Comparison of ENCODE assay signal across 11 mouse cellular contexts in genomic region chr17:73639401-73640116, GRCm38 (mm10).
DNase-seq lines count a peak whose midpoint lies in the region; ATAC-seq lines count a peak whose summit lies in the region.
"Had no signal": no experiment of that assay in that cellular context is flagged by ENCODE, and none has a peak within 500 bp of the region (broad histone marks: within the 10 kb centered on the region; RNA-seq: fewer than 3 reads in every experiment).

No protein-coding gene starts in this region.

- WGBS in hindbrain, embryonic 11.5 days = 40% methylated on average over 6 of the region's 6 CpGs
- WGBS in hindbrain, embryonic 10.5 days = 34% methylated on average over 6 of the region's 6 CpGs
- 31% methylated on average over 6 of the region's 6 CpGs for WGBS in embryonic facial prominence, embryonic 11.5 days
- 33% methylated on average over 6 of the region's 6 CpGs for WGBS in kidney, embryonic 15.5 days
- WGBS in neural tube, embryonic 12.5 days = 25% methylated on average over 6 of the region's 6 CpGs

- H3K4me2 ChIP-seq in hindbrain, embryonic 11.5 days (replicated peaks; ENCODE audit: low read depth, low read length) = no peak overlapping the region
- H3K4me2 ChIP-seq in embryonic facial prominence, embryonic 11.5 days (ENCODE audit: low read depth, low read length) = no peak overlapping the region
- peak overlapping the region; percentile 1; the same call in 1 of the 2 replicates for H3K4me2 ChIP-seq in kidney, embryonic 15.5 days
- no peak overlapping the region for H3K4me2 ChIP-seq in neural tube, embryonic 12.5 days (replicated peaks)
- H3K4me2 ChIP-seq: liver, embryonic 13.5 days had no signal

- intact Hi-C loops in heart, postnatal 25 days (cut with DNase I) = no loop called here

- no peaks in the 10 kb centered on the region; the same call in 1 of the 2 replicates for H3K27me3 ChIP-seq in hindbrain, embryonic 11.5 days (ENCODE audit: control insufficient read depth, insufficient read depth, low read length)
- H3K27me3 ChIP-seq in hindbrain, embryonic 10.5 days (ENCODE audit: insufficient read depth, poor library complexity, severe bottlenecking) = no peaks in the 10 kb centered on the region
- H3K27me3 ChIP-seq in embryonic facial prominence, embryonic 11.5 days (ENCODE audit: control insufficient read depth, insufficient read depth, low read length) = no peaks in the 10 kb centered on the region
- H3K27me3 ChIP-seq in kidney, embryonic 15.5 days = no peaks in the 10 kb centered on the region
- H3K27me3 ChIP-seq in neural tube, embryonic 12.5 days (replicated peaks) = no peaks in the 10 kb centered on the region
- H3K27me3 ChIP-seq: CH12.LX; liver, embryonic 13.5 days had no signal

- H3K27ac ChIP-seq in hindbrain, embryonic 11.5 days (ENCODE audit: low read depth, low read length) = no peak overlapping the region
- no peak overlapping the region for H3K27ac ChIP-seq in hindbrain, embryonic 10.5 days
- no peak overlapping the region for H3K27ac ChIP-seq in embryonic facial prominence, embryonic 11.5 days (replicated peaks; ENCODE audit: low read depth, low read length)
- peak overlapping the region; percentile 81 for H3K27ac ChIP-seq in kidney, embryonic 15.5 days
- no peak overlapping the region for H3K27ac ChIP-seq in neural tube, embryonic 12.5 days
- H3K27ac ChIP-seq: liver, embryonic 13.5 days had no signal

- DNase-seq in hindbrain, embryonic 11.5 days (ENCODE audit: low spot score) = peak; percentile 17
- DNase-seq in hindbrain, embryonic 10.5 days (ENCODE audit: low spot score) = no peak
- peak; percentile 65 for DNase-seq in embryonic facial prominence, embryonic 11.5 days (ENCODE audit: low spot score)
- no peak for DNase-seq in heart, postnatal 25 days (ENCODE audit: low spot score)
- DNase-seq: liver, embryonic 13.5 days; thymus, adult 18-20 months had no signal

- no peak overlapping the region for H3K4me3 ChIP-seq in hindbrain, embryonic 11.5 days (ENCODE audit: low read depth, low read length)
- H3K4me3 ChIP-seq in hindbrain, embryonic 10.5 days = no peak overlapping the region
- no peak overlapping the region for H3K4me3 ChIP-seq in embryonic facial prominence, embryonic 11.5 days (ENCODE audit: low read depth, low read length)
- H3K4me3 ChIP-seq in kidney, embryonic 15.5 days (replicated peaks) = no peak overlapping the region
- no peak overlapping the region for H3K4me3 ChIP-seq in neural tube, embryonic 12.5 days
- H3K4me3 ChIP-seq: liver, embryonic 13.5 days had no signal

- no peak overlapping the region for H3K9ac ChIP-seq in hindbrain, embryonic 11.5 days (ENCODE audit: low read depth, low read length)
- no peak overlapping the region for H3K9ac ChIP-seq in embryonic facial prominence, embryonic 11.5 days (replicated peaks; ENCODE audit: low read length)
- H3K9ac ChIP-seq in kidney, embryonic 15.5 days = no peak overlapping the region
- no peak overlapping the region for H3K9ac ChIP-seq in neural tube, embryonic 12.5 days
- H3K9ac ChIP-seq: liver, embryonic 13.5 days had no signal

- no peaks in the 10 kb centered on the region for H3K36me3 ChIP-seq in hindbrain, embryonic 11.5 days (ENCODE audit: control insufficient read depth, insufficient read depth, low read length)
- H3K36me3 ChIP-seq in hindbrain, embryonic 10.5 days = no peaks in the 10 kb centered on the region
- H3K36me3 ChIP-seq in embryonic facial prominence, embryonic 11.5 days (replicated peaks; ENCODE audit: control insufficient read depth, insufficient read depth, low read depth, low read length) = no peaks in the 10 kb centered on the region
- H3K36me3 ChIP-seq in kidney, embryonic 15.5 days = no peaks in the 10 kb centered on the region
- H3K36me3 ChIP-seq in neural tube, embryonic 12.5 days = no peaks in the 10 kb centered on the region
- H3K36me3 ChIP-seq: liver, embryonic 13.5 days had no signal

- H3K4me1 ChIP-seq in hindbrain, embryonic 11.5 days (replicated peaks; ENCODE audit: control insufficient read depth, insufficient read depth, low read length) = 0 out of 2 replicates have a peak, but pooled peaks cover 2% of the 10 kb centered on the region
- H3K4me1 ChIP-seq in hindbrain, embryonic 10.5 days (replicated peaks) = peaks cover 21% of the 10 kb centered on the region
- no peaks in the 10 kb centered on the region for H3K4me1 ChIP-seq in embryonic facial prominence, embryonic 11.5 days (ENCODE audit: control insufficient read depth, insufficient read depth, low read length)
- peaks cover 34% of the 10 kb centered on the region for H3K4me1 ChIP-seq in kidney, embryonic 15.5 days
- H3K4me1 ChIP-seq in neural tube, embryonic 12.5 days = peaks cover 12% of the 10 kb centered on the region; the same call in 1 of the 2 replicates
- H3K4me1 ChIP-seq: liver, embryonic 13.5 days had no signal

- no peaks in the 10 kb centered on the region for H3K9me3 ChIP-seq in hindbrain, embryonic 11.5 days (ENCODE audit: control insufficient read depth, low read length)
- no peaks in the 10 kb centered on the region for H3K9me3 ChIP-seq in hindbrain, embryonic 10.5 days
- no peaks in the 10 kb centered on the region for H3K9me3 ChIP-seq in embryonic facial prominence, embryonic 11.5 days (replicated peaks; ENCODE audit: control insufficient read depth, low read length)
- no peaks in the 10 kb centered on the region for H3K9me3 ChIP-seq in kidney, embryonic 15.5 days (replicated peaks)
- H3K9me3 ChIP-seq in neural tube, embryonic 12.5 days = no peaks in the 10 kb centered on the region
- H3K9me3 ChIP-seq: liver, embryonic 13.5 days had no signal

- peak; percentile 67 for ATAC-seq in hindbrain, embryonic 11.5 days (ENCODE audit: low FRiP score)
- ATAC-seq in embryonic facial prominence, embryonic 11.5 days (replicated peaks; ENCODE audit: insufficient number of reproducible peaks, low FRiP score, low TSS enrichment, low read depth) = peak; percentile 73
- peak; percentile 88 for ATAC-seq in kidney, embryonic 15.5 days (replicated peaks; ENCODE audit: low FRiP score)
- ATAC-seq in neural tube, embryonic 12.5 days (ENCODE audit: low FRiP score, low read depth) = peak; percentile 59
- ATAC-seq in CD4-positive, CD25-positive, alpha-beta regulatory T cell, adult 4 months = no peak
- no peak for ATAC-seq in inflammation-experienced regulatory T-cells, adult 6 months

Comparison
In these comparisons a context has a peak if more than half of its experiments do, and no peak if none do; other contexts are left out.
1. DNase-seq: peak in hindbrain, embryonic 11.5 days (single experiment) and embryonic facial prominence, embryonic 11.5 days (single experiment); none in hindbrain, embryonic 10.5 days (single experiment) and heart, postnatal 25 days (single experiment).
2. ATAC-seq: peak in hindbrain, embryonic 11.5 days (single experiment), embryonic facial prominence, embryonic 11.5 days (single experiment), kidney, embryonic 15.5 days (single experiment) and neural tube, embryonic 12.5 days (single experiment); none in CD4-positive, CD25-positive, alpha-beta regulatory T cell, adult 4 months (single experiment) and inflammation-experienced regulatory T-cells, adult 6 months (single experiment).